Mouse (Mus musculus) lung, postnatal 14 days (tissue): ENCODE measurements around the gene Slc30a9.

Experiments used
- DNase-seq: peaks from one replicate; pipeline ENCODE4 v3.0.0; 2021

Slc30a9 gene

DNA sequence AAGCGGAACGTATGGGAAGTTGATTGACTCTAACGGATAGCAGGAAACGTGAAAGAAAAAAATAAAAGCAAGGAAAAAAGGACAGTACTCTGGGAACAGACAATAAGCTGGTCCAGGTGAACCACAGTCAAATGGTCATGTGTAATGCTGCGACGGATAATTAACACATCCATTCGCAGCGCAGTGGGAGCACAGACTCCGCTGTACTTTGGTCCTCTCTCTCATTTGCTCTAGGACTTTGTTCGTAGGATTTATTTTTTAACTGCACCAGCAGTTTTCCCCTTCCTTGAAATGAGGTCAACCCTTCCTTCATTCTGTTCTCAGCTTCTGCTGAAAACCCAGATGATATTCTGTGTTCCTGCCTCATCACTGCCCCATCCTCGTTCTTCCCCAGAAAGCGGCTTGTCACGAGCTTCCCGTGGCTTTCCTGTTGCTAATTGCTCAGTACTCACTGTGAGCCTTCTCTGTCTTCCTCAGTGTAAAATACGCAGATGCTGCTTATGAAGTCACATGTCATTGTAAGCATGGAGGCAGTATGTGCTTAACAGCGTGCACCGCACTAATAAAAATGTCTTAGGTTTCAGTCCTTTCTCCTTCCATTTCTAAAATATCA is 15.0 kb downstream of the Slc30a9 start:
- DNase-seq, result no peak

DNA sequence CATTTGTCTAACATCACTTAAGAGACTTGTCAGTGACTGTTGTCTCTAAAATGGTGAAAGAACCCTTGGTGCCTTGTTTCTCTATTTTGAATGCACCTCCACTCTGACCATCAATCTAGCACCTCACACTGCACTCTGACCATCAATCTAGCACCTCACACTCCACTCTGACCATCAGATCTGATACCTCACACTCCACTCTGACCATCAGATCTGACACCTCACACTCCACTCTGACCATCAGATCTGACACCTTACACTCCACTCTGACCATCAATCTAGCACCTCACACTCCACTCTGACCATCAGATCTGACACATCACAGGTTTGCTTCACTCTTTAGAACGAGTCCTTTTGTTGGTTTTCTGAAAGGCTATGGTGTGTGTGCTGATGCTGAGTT is 17.3 kb downstream of the Slc30a9 start:
- no peak for DNase-seq

DNA sequence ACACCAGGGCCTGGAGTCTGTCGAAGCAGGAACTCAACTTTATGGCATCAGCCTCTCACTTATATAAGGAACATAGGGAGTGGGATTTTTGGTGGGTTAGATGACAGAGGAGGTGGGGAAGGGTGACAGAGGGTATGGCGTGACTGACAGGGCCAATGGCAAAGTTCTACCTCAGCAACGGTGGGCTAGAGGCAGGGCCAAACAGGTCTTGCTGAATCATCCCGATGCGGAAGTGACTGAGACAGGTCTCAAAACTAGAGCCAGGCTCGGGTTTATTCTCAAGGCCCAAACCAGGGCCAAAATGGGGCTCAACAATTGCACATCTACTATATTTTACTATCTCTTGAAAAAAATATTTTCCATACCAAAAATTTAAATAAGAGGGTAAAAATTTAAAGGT is 34.1 kb downstream of the Slc30a9 start:
- DNase-seq, result no peak

DNA sequence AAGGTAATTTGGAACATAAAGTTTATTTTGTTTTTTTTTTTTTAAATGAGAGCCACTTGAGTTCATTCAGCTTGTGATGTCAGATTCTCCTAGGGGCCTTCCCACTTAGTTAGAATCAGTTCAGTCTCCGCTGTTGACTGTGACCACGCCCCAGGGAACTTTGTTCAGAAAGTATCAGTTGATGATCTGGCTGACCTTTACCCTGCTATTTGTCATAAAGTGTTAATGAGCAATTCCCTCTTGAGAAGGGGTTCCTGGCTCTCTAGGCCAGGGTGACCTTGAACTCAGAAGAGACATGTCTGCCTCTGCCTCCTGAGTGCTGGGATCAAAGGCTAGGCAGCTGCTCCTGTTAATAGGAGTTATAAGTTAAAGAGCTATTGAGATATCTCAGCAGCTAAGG is 40.3 kb downstream of the Slc30a9 start:
- DNase-seq, result no peak

DNA sequence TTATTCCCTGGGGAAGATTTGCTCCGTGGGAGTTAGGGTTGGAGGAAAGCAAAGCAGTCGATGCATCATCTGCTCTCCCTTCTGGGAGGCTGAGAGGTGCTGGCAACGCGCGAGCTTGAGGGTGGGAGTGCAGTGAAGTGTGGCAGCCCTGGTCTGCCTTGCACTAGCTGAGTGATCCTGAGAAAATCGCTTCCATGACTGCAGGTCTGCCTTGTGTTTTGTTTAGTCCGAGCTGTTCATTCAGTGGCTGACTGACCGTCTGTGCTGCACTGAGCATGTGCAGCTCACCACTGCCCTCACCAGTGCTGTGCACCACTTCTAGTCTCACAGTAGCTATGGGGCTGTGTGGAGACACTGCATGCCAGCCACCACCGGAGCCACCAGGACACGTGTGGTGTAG is 42.2 kb downstream of the Slc30a9 start:
- no peak for DNase-seq

DNA sequence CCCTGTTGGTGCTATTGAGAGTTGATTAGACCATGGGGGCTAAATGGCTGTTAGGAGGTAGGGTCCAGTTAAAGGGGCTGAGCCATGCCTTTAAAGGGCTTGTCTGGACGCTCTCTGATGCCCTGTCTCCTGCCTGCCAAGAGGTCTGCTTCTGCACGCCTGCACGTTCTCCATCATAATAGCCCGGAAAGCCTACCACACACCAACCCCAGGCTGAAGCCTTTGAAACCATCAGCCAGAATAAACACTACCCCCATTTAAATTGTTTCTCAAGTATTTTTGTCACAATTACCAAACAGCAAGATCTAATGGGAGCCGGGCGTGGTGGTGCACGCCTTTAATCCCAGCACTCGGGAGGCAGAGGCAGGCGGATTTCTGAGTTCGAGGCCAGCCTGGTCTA is 55.6 kb downstream of the Slc30a9 start:
- no peak for DNase-seq

DNA sequence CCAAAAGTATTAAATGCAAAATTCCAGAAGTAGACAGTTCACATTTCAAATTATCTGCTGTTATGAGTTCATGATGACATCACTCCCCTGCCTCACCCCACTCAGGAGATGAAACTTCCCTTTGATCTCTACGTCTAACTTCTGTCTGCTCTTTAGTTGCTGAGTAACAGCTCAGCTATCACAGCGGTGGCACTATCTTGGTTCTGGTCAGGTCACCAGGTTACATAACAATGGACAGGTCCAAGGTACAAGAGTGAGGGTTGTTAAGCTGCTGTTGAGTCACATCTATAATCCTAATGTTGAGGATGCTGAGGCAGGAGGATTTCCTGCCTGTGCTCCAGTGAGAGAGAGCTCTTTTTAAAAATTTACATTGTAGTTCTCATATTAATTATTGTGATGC is 56.2 kb downstream of the Slc30a9 start:
- DNase-seq, result no peak

DNA sequence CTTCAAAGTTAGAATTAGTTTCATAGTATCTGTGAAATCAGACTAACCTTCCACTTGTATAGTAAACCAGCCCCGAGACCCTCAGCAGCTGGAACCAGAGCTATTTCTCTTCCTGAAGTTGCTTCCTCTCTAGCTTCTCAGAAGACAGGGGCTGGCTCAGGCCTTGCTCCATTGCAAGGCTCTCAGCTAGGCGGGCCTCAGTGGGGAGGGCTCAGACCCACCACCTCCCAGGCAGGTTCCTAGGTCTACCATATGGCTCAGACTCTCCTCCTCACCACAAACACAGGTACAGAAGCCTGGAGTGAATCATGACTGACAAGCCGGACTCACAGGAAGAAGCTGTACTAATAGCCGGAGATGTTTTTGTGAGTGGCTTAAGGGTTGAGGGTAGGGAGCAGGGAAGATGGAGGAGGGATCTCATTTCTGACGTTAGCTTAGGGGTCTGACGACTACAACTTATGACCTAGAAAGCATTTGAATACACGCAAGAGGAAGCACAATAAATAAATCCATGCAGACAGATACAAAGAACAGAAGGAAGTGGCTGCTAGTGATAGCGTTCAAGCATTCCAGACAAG is 70.4 kb downstream of the Slc30a9 start:
- DNase-seq, result no peak

DNA sequence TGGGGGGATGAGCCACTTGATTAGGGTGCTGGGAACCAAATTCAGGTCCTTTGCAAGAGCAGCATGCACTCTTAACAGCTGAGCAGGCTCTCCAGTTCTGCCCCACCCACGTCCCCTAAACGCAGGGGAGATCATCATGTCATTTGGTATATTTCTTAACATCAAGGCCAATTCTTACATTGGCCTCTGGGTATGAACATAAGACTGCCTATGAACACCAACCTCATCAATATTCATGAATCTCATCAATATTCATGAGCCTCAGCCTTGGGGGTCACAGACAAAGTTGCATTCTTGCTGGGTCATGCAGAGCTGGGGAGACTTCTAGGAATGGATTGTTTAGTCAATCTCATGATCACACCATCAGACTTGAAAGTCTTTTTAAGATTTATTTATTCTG is 74.9 kb downstream of the Slc30a9 start:
- no peak for DNase-seq

DNA sequence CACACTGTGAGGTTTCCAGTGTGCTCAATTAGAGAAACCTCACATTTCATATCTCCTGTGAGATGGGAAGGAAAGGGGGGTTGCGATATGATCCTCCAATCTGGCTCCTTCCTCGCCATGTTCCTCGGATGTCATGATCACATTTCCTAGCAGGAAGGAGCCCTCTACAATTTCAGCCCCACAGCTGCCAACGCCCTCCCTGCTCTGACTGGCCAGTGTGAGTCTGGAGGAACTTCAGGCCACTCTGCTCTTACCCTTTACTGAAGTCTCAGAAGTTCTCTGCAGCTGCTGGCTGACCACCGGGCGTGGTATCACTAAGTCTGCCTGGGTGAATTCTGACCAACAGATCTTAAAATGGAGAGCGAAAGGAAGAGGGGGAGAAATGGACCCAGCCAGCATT is 75.8 kb downstream of the Slc30a9 start:
- no peak for DNase-seq

DNA sequence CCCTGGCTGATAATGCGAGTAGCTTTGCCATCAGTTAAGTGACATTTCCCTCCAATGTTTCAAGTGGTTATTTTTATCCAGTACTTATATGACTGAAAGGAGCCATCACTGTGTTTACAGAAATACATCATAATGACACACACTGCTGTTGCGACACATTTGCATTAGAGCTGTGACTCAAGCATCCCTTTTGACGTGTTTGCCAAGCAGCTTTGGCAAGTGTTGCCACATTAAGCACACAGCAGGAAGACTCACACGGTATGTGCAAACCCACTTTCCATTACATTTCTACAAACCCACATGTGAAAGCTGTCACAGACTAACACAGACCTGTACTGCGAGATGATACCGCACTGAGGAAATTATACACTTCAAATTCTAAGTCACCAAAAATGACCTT is 87.2 kb downstream of the Slc30a9 start:
- no peak for DNase-seq

DNA sequence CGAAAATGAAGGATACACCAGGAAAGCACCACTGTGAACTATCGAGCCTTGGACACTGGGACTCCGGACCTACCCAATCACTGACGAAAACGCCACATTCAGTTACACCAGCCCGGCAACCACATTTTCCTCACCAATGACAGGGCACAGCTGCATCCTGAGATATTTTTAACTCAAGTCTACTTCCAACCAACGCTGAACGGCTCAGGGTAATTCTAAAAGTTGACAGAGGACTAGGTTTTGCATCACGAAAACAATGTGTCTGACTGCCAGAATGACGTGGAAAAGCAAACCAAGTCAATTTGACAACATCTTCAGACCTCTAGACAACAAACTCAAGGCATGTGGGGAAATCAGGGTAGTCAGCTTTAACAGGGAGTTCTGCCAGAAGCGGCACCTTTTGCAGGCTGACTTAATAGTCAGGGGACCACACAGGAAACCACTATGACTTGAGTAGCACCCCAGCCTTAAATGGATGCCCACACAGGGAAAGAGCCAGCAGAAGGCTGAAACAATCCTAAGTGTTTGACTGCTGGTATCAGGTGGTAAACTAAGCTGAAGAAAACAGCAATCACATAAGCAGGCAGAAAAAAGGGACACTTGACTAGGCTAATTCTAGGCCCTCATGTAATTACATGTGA is 88.6 kb downstream of the Slc30a9 start:
- DNase-seq, result no peak

DNA sequence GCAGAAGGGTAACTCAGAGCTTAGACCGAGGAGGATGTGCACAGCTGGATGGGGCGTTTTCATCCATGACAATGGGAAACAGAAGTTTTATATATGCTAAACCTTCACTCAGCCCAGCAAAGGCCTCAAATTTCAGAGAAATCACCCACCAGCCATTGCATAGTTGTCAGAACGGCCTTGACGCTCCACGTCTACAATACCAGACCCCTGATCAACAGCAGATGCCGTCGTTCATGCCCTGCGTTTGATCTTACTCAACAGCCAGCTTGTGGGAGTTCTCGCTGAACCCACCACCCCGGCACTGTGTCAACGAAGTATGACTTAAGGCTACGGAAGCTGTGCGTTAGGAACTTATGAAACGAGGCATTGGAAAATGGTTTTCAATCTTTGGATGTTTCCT is 90.4 kb downstream of the Slc30a9 start:
- DNase-seq, result no peak

DNA sequence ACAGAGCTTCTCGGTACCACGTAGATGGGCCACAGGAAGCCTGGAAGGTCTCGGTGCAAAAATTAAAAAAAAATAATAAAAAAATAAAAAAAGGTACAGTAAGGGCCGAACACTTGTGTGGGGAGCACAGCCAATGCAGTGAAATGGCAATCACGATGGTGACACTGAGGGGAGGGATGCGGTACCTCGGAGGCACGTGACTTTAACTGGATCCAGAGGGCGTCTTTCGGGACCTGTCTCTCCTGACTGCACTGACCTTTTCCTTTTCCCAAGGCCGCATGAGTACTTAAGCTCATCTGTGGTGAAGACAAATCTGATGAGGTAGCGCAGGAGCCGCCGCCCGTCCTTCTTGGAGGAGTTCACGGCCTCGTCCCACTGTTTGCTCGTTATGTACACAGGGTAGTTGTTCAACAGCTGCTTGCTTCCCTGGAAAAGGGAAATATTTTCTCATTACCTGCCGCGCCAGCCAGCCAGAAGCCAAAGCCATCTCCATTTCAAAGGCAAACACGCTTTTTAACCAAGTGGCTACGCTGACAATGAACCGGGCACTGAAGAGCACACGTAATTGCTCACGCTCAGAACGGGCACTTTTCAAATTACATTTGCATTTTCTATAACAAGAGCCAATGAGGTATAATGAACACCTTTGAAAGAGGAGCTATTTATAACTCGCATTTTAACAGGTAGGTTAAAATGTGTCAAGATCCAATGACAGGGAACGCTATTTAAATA is 93.3 kb downstream of the Slc30a9 start:
- no peak for DNase-seq

DNA sequence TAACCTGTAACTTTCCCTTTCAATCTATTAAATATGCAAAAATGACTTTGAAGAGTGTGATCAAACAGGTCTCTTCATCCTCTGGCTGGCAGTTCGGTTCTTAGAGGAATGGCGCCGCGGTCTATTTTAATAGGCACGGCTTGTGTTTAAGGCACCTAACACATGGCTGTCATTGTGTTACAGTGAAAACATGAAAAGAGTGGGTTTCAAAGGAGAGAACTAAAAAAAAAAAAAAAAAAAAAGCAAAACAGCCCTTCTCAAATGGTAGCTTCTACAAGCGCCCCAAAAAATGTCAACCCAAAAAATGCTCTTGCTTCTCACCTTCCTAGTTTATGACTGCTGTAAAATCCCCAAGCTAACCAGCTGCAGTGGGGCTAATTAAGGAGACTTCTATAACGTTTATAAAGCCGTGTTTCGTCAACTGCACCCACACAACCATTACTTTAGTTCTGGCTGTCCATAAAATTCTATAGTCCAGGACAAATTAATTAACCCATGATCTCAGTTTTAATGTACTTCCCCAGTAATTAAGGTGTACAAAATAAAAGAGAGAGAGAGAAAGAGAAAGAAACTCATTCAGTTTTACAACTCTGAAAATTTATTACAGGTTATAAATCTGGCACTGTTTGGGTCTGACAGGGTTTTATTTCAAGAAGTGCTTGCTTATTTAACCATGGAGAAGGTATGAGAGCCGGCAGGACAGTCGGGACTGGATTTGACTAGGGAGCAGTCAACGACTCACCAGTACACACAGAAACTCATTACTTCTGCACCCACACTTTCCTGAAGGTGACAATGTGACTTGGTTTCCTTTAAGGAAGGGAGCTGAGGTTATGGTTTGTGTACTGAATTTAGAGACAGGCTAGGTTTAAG is 94.1 kb downstream of the Slc30a9 start:
- no peak for DNase-seq

DNA sequence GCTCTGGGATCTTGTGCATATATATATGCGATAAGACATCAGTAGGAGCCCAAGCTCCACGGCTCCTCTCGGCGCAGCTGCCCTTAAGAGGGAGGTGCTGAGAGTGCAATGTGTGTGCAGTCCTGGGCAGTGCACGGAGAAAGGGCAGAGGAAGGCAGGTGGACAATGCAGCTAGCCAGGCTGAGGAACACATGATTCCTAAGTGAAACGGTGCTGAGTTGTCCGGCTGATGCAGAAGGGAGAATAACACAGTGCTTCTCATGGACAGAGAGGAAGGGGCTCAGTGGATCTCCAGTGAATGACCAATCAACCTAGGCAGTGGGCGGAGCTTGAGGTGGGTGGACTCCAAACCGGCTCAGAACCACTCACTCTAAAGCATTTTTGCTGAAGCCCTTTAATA is 94.9 kb downstream of the Slc30a9 start:
- no peak for DNase-seq

DNA sequence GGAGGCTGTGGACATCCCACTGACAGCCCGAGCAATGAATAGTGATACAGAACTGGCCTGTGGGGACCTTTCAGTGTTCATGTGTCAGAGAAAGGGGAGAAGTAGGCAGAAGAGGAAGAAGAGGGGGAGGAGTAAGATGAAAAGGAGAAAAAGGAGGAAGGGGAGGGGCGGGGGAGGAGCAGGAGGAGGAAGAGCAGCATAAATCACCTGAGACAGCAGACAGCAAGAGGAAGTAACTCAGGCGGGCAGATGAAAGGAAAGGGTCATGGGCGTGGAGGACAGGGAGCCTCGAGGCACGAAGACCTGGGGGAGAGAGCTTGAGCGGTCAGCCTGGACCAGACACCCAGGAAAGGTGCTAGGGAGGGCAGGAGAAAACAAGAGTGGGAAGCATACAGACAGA is 97.6 kb downstream of the Slc30a9 start:
- DNase-seq, result no peak

DNA sequence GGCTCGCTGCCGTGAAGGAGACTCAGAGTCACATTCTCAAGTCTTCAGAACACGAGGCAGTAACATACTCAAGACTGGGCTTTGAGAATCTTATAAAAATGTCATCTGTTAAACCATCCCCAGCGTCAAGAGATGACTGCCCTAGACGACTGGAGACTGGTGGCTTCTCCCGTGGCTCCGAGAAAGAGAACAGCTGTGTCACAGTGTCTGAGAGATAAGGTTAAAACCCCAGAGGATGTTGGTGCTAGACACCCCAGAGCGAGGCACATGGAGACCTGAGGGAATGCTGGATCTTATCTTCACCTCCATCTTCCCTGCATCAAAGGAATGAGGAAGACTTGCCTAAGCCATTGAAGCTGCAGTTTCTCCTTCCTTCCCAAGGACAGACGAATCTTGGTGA is 98.2 kb downstream of the Slc30a9 start:
- DNase-seq, result no peak
